Mouse (Mus musculus) erythroblast, embryonic 14.5 days (primary cell): ENCODE data around the gene Hnrnpf. TPM values are rescaled to one million over a fixed set of nuclear protein-coding genes. Genes with fewer than 3 reads are reported as not detected.
"Not testable (repeated sequence)": the region's sequence is repeated elsewhere in the genome, so short reads cannot be mapped to it uniquely, and the experiment has no call there.

ENCODE experiments used
- H3K27me3 ChIP-seq: 2 replicates; pipeline ENCODE4 v1.6.1; 2012; ENCODE audit warnings: inconsistent platforms; ENCODE audit not compliant: control insufficient read depth
- H3K36me3 ChIP-seq: 2 replicates; pipeline ENCODE4 v1.6.1; 2012; ENCODE audit warnings: mild to moderate bottlenecking, inconsistent platforms; ENCODE audit not compliant: control insufficient read depth
- H3K4me1 ChIP-seq: 2 replicates; pipeline ENCODE4 v1.6.1; 2012; ENCODE audit warnings: inconsistent platforms; ENCODE audit not compliant: control insufficient read depth
- H3K4me3 ChIP-seq: replicated peaks from 2 replicates; pipeline ENCODE3; 2012; ENCODE audit warnings: moderate library complexity, mild to moderate bottlenecking, inconsistent platforms
- H3K9me3 ChIP-seq: 2 replicates; pipeline ENCODE4 v1.6.1; 2012; ENCODE audit warnings: low read length, inconsistent platforms, mixed read lengths; ENCODE audit not compliant: control insufficient read depth
- GATA1 ChIP-seq: IDR thresholded peaks from 2 replicates; pipeline ENCODE4 v1.6.1; 2012; ENCODE audit warnings: low read length, inconsistent platforms, mixed read lengths
- TAL1 ChIP-seq: IDR thresholded peaks from 3 replicates; pipeline ENCODE4 v1.6.1; 2012; ENCODE audit warnings: low read length, inconsistent platforms, mixed read lengths
- polyA plus RNA-seq: library from polyadenylated mRNA; stranded (reverse); fragments of >175 nt; gene quantifications from 2 replicates; pipeline ENCODE4 v1.2.3, GENCODE M21; 2012

Gene Hnrnpf
- 13.1 and 14.1 TPM in 2 replicates for polyA plus RNA-seq

DNA sequence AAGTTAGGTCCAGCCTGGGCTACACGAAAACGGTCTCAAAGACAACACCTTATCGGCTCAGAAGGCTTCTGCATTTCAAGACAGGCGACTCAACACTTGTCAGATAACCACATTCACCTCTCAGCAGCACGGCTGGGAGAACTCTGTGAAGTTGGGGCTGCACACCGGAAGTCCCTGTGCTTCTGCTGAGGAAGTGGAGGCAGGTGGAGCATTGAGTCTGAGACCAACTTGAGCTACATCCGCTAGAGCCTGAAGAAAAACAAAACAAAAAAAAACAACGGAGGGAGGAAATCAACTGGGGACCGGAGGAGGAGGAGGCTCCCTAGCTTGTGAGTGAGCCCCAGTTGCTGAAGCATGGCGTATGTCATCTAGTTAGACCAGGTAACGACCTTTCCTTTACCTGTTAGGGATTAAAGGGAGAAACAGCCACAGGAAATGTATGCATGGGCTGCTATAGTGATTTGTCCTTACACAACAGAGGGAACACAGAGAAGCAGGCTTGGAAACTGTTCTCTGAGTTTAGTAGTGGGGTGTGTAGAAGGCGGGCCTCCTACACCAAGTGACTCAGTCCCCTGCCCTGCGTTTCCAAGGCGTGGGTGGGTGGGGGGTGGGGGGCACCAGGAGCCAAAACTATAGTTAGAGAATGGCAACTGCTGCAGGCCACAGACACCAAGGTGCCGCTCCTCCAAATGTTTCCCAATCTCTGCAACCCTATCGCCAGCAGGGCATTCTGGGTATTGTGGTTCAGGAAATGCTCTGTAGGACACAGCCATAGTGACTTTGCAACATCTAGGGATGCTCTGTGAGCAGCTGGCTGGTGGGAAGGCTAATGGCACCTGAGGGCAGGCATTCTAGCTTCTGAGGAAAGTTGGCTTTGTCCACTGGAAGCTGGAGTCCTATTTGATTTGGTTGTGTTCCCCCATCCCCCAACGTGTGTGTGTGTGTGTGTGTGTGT lies at the start of gene Hnrnpf:
TSS of gene Hnrnpf (plus strand) at position 199 of the 955 bp plus-strand sequence.
- TF ChIP-seq TAL1: no peak
- TF ChIP-seq GATA1: no peak
- Histone ChIP-seq H3K4me3 (peak within 1 kb of the TSS; percentile 45), H3K36me3 (no peaks in the 10 kb centered on the region; the same call in 1 of the 2 replicates), H3K4me1 (peaks cover 62% of the 10 kb centered on the region), H3K27me3 (no peaks in the 10 kb centered on the region), H3K9me3 (no peaks in the 10 kb centered on the region)

DNA sequence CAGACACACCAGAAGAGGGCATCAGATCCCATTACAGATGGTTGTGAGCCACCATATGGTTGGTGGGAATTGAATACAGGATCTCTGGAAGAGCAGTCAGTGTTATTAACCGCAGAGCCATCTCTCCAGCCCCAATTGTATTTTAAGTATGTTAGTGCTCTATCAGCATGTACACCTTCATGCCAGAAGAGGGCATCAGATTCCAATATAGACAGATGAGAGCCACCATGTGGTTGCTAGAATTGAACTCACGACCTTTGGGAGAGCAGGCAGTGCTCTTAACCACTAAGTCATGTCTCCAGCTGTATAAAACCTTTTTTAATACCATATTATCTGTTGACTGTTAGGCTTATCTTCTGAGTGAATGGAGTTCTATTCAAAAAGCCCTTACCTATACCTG lies 48.4 kb upstream of the Hnrnpf start:
- Histone ChIP-seq H3K4me1 (peaks cover 3% of the 10 kb centered on the region), H3K27me3 (0 out of 2 replicates have a peak, but pooled peaks cover under 1% of the 10 kb centered on the region), H3K36me3 (peaks cover 12% of the 10 kb centered on the region), H3K9me3 (no peaks in the 10 kb centered on the region), H3K4me3 (no peak overlapping the region)
- no peak for TF ChIP-seq GATA1
- TF ChIP-seq TAL1: no peak

DNA sequence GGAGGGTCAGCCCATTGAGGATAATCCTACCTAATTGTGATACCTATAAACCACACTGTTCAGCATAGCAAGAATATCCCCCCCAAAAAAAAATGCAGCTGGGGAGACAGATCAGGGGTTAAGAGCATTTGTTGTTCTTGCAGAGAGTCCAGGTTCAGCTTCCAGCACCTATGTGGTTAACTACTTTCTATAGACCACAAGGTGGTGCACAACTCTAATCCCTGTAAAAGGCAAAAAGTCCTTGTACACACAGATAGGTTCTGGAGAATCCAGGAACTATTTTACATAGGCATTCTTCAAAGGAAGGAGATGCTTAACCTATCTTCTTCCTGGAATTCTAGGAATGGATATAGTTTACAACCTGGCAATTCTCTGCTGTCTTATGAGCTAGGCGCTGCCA lies 42.1 kb upstream of the Hnrnpf start:
- Histone ChIP-seq H3K27me3 (peaks cover 6% of the 10 kb centered on the region; the same call in 1 of the 2 replicates), H3K9me3 (no peaks in the 10 kb centered on the region), H3K4me1 (peaks cover 15% of the 10 kb centered on the region), H3K36me3 (no peaks in the 10 kb centered on the region), H3K4me3 (no peak overlapping the region)
- TF ChIP-seq TAL1 (no peak), GATA1 (no peak)

DNA sequence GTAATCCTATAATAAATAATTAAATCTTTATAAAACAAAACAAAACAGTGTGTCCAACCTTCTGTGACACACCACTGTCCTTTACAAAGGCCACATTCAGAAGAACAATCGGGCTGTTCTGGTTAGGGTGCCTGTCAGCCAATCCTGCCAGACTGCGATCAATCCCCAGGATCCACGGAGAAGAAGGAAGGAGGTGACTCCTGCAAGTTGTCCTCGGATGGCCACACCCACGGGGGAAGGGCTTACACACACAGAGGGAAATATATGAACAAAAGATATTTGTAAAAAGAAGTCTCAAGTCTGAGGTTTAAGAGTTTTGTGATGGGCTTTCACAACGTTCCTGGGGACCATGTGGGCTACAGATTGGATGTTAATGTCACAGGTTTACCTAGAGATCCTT lies 38.3 kb upstream of the Hnrnpf start, which contains the start of gene Zfp239:
TSS of gene Zfp239 (plus strand) at position 253 of the 400 bp plus-strand sequence.
- no peaks in the 10 kb centered on the region for H3K9me3 ChIP-seq
- no peak for TF ChIP-seq TAL1
- TF ChIP-seq GATA1: no peak
- H3K27me3 ChIP-seq: peaks cover 4% of the 10 kb centered on the region; the same call in 1 of the 2 replicates
- no peaks in the 10 kb centered on the region for H3K36me3 ChIP-seq
- peak within 1 kb of the TSS; percentile 68 for H3K4me3 ChIP-seq
- peaks cover 27% of the 10 kb centered on the region for H3K4me1 ChIP-seq

DNA sequence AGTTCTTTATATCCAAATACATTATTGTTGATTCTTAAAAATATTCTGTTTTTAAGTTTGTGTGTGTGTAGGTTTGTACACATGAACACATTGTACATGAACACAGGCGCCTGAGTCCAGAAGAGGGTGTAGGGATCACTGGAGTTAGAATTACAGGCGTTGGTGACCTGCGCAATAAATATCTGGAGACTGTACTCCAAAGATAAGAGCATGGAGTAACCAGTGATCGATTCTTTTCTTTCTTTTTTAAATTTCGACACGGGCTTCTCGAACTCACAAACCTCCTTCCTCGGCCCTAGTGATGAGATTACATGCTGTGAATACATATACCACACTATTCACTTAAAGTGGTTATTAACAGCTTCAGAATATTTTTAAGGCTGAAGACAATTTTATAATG lies 37.7 kb upstream of the Hnrnpf start:
- H3K4me1 ChIP-seq: peaks cover 27% of the 10 kb centered on the region
- H3K27me3 ChIP-seq: peaks cover 4% of the 10 kb centered on the region; the same call in 1 of the 2 replicates
- H3K4me3 ChIP-seq: peak overlapping the region; percentile 68
- H3K9me3 ChIP-seq: no peaks in the 10 kb centered on the region
- TF ChIP-seq GATA1 (peak; percentile 30; the same call in 1 of the 2 replicates), TAL1 (no peak)
- no peaks in the 10 kb centered on the region for H3K36me3 ChIP-seq

DNA sequence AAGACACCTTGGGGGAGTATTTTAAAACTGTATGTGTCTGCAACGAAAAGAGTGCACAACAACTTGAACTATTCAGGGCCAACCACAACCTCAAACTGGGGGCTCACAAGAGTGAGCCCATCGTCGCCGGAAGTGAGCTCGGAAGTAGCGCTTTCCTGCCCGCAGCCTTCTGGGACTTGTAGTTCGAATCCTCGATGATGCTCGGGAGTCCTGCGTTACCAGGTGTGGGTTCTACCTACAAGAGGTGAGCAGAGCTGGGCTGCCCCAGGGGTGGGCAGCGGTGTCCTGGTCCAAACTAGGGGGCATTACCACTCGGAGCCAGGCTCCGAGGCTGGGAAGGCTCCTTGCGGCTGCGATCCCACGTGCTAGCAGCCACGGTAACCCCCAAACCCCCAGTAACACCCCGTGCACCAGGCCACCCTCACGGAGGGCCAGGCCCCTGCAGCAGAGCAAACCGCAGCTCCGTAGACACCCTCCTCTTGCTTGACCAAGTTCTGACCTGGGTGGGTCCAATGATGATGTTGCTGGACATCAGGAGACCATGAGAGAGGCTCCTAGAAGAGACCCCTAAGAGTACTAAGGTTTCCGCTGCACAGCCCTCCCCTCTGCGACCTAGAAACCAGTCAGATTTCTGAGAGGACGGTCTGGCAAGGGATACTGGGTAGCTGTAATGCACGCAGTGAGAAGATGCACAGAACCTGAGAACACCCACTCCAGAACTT lies 37.1 kb upstream of the Hnrnpf start:
- TF ChIP-seq TAL1 (no peak), GATA1 (no peak)
- Histone ChIP-seq H3K27me3 (peaks cover 4% of the 10 kb centered on the region; the same call in 1 of the 2 replicates), H3K4me3 (peak overlapping the region; percentile 68), H3K9me3 (no peaks in the 10 kb centered on the region), H3K36me3 (no peaks in the 10 kb centered on the region), H3K4me1 (peaks cover 27% of the 10 kb centered on the region)

DNA sequence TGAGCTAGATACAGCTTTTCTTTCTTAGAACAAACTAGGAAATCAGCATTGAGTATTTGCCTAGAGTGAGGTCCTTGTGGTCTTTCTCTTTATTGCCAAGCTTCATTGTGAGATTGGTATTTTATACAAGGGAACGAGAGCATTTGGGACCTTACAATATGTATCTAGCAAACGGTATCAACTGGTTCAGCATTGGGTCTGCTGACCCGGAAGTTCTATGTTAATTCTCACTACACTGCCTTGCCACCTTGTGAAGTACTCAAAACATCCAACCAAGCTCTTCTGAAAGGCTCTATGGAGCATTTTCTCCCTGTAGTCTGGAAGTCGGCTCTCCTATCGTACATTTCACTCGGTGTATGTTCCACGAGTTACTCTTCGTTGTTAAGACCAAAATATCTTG lies 36.4 kb upstream of the Hnrnpf start:
- Histone ChIP-seq H3K4me1 (peaks cover 27% of the 10 kb centered on the region), H3K36me3 (no peaks in the 10 kb centered on the region), H3K4me3 (peak overlapping the region; percentile 68), H3K27me3 (peaks cover 4% of the 10 kb centered on the region; the same call in 1 of the 2 replicates), H3K9me3 (no peaks in the 10 kb centered on the region)
- TF ChIP-seq TAL1 (no peak), GATA1 (no peak)

DNA sequence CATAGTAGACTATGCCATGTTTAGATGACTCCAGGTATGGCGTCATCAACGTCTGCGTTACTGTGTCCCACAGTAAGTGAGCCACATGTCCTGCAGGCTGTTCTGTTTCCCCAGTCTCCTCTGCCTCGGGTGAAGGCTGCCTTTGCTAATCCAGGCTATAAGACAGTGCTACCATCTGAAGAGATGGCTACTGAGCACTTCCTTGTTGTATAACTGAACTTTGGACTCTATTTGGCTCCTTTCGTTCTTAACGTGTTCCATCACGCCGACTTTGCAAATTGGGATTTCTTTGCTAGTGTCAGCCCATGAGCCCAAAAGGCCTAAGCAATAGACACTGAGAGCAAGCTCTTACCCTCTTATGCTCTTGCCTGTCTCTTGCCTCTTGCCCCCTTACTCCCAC lies 31.9 kb upstream of the Hnrnpf start:
- Histone ChIP-seq H3K4me1 (peaks cover 19% of the 10 kb centered on the region), H3K9me3 (no peaks in the 10 kb centered on the region), H3K36me3 (peaks cover 7% of the 10 kb centered on the region), H3K27me3 (no peaks in the 10 kb centered on the region), H3K4me3 (no peak overlapping the region)
- TF ChIP-seq GATA1: no peak
- TF ChIP-seq TAL1: no peak

DNA sequence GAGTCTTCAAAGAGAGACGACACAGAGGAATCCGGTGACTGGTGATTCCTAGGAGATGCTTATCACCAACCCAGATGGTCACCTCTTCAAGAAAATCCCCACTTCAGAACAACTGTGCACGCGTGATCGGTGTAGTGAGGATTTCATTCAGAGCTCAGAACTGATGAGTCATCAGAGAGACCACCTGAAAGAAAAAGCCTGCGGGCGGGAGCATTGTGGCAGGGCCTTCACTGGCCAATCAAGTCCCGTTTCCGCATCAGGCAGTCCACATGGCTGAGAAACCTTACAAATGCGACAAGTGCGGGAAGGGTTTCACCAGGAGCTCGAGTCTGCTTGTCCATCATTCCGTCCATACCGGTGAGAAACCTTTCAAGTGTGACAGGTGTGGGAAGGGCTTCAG lies 29.1 kb upstream of the Hnrnpf start:
- Histone ChIP-seq H3K27me3 (no peaks in the 10 kb centered on the region), H3K36me3 (peaks cover 7% of the 10 kb centered on the region), H3K9me3 (no peaks in the 10 kb centered on the region), H3K4me3 (peak overlapping the region; percentile 40), H3K4me1 (peaks cover 15% of the 10 kb centered on the region)
- no peak for TF ChIP-seq GATA1

DNA sequence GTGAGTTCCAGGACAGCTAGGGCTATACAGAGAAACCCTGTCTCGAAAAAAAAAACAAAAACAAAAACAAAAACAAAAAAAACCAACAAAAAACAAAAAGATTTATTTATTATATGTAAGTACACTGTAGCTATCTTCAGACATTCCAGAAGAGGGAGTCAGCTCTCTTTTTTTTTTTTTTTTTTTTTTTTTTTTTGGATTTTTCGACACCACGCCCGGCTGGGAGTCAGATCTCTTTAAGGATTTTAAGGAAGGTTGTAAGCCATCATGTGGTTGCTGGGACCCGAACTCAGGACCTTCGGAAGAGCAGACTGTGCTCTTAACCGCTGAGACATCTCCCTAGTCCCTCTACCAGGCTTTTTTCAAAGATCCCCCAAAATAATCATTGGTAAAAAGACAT lies 26.7 kb upstream of the Hnrnpf start:
- H3K4me1 ChIP-seq: peaks cover 18% of the 10 kb centered on the region
- H3K4me3 ChIP-seq, H3K9me3 ChIP-seq, H3K27me3 ChIP-seq, H3K36me3 ChIP-seq: not testable (repeated sequence)
